Mouse (Mus musculus): Measurements from ENCODE around the gene Nt5dc2.

DNA sequence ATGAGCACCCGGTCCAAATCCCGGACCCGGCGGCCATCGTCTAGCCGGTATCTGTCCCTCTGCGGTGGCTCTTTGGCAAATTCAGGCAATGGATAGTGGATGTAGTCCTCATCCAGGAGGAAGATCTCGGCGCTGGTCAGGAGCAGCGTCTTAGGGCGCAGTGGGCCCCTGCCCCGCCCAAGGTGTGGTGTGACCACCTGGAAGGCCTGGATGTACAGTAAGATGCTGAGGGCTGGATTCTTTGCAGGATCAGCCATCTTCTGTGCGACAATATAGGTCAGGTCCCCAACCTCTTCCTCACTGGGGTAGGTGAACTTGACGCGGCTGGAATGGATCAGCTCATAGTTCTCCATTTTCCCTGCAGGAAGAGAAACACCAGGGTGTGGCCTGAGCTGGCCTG, 41.0 kb downstream of the Nt5dc2 start:
- no peak for TF ChIP-seq CTCF (IDR thresholded peaks at IDR 0.05; ENCODE audit: control insufficient read depth, insufficient read depth, insufficient read length)
- no peak for TF ChIP-seq MYOD1 (IDR thresholded peaks at IDR 0.05; ENCODE audit: control insufficient read depth, insufficient read length, low read depth)
- TF ChIP-seq MYOG (IDR thresholded peaks at IDR 0.05; ENCODE audit: control insufficient read depth, extremely low read depth, insufficient read length): no peak
- no peak for TF ChIP-seq MAX (IDR thresholded peaks at IDR 0.05)

Measured in C2C12 (cell line).